Mouse (Mus musculus): Measurements from ENCODE around the gene Acat2.

- TF ChIP-seq POLR2A (IDR thresholded peaks at IDR 0.05; ENCODE audit: insufficient read length, low read depth) (no peak), REST (IDR thresholded peaks at IDR 0.05; ENCODE audit: insufficient read depth, insufficient read length) (no peak), MAX (IDR thresholded peaks at IDR 0.05; ENCODE audit: low read depth) (no peak), POLR2AphosphoS2 (IDR thresholded peaks at IDR 0.05; ENCODE audit: insufficient read length, low read depth) (no peak), CEBPB (IDR thresholded peaks at IDR 0.05; ENCODE audit: insufficient read depth, poor library complexity, severe bottlenecking) (no peak), TCF12 (IDR thresholded peaks at IDR 0.05; ENCODE audit: insufficient read depth, poor library complexity, severe bottlenecking) (no peak), USF1 (IDR thresholded peaks at IDR 0.05; ENCODE audit: low read depth) (no peak), MYOG (IDR thresholded peaks at IDR 0.05; ENCODE audit: control insufficient read depth in 1 of 3, insufficient read depth in 1 of 3, insufficient read length in 2 of 3, low read depth in 2 of 3) (no peak)
These were observed 39.5 kb downstream of the Acat2 start for GRCm38 (mm10) chr17:12921073-12921472.

Data from myocyte (in vitro differentiated cells).